Mouse (Mus musculus) limb, embryonic 12.5 days (tissue): ENCODE measurements at regions not wholly inside any gene's neighbourhood (a gene's known extent, or its start where the extent isn't known, plus 50 kb on each side); places are given as distances from the start of the nearest gene placed in this dataset.
"Not testable (repeated sequence)": the region's sequence is repeated elsewhere in the genome, so short reads cannot be mapped to it uniquely, and the experiment has no call there.

ENCODE experiments used
- ATAC-seq: fragments of 200-750 bp; cut with Nextera tagmentation; 2 replicates; pipeline ENCODE4 v1.8.0; 2017; ENCODE audit warnings: low read depth, moderate TSS enrichment; ENCODE audit not compliant: insufficient number of reproducible peaks, insufficient read depth, low FRiP score, low TSS enrichment
- H3K27ac ChIP-seq: fragments of 300-500 bp; sonication (generic); 2 replicates; pipeline ENCODE4 v1.5.1; 2016; ENCODE audit warnings: mild to moderate bottlenecking, moderate library complexity
- H3K27me3 ChIP-seq: fragments of 300-500 bp; sonication (generic); 2 replicates; pipeline ENCODE4 v1.6.1; 2016; ENCODE audit warnings: mild to moderate bottlenecking, moderate library complexity
- H3K36me3 ChIP-seq: fragments of 300-500 bp; sonication (generic); 2 replicates; pipeline ENCODE4 v1.6.1; 2016; ENCODE audit warnings: mild to moderate bottlenecking, moderate library complexity
- H3K4me1 ChIP-seq: fragments of 300-500 bp; sonication (generic); replicated peaks from 2 replicates; pipeline ENCODE4 v1.6.1; 2016
- H3K4me2 ChIP-seq: fragments of 300-500 bp; sonication (generic); 2 replicates; pipeline ENCODE4 v1.6.1; 2016; ENCODE audit warnings: mild to moderate bottlenecking, moderate library complexity
- H3K4me3 ChIP-seq: fragments of 300-500 bp; sonication (generic); replicated peaks from 2 replicates; pipeline ENCODE4 v1.5.1; 2016; ENCODE audit warnings: mild to moderate bottlenecking
- H3K9ac ChIP-seq: fragments of 300-500 bp; sonication (generic); replicated peaks from 2 replicates; pipeline ENCODE4 v1.6.1; 2016; ENCODE audit warnings: mild to moderate bottlenecking, moderate library complexity
- H3K9me3 ChIP-seq: fragments of 300-500 bp; sonication (generic); 2 replicates; pipeline ENCODE4 v1.6.1; 2016; ENCODE audit warnings: mild to moderate bottlenecking, moderate library complexity
- WGBS: fragments of 180-500 bp; shearing (Covaris S2); methylation state at CpG from one replicate; pipeline ENCODE4 v1.1.7; 2016; 5-methylcytosine and 5-hydroxymethylcytosine counted together

GRCm38 (mm10) chr16:51041311-51041710, 450.4 kb upstream of the Ccdc54 start:
- ATAC-seq, result no peak
- WGBS, result 87% methylated on average over 4 of the region's 4 CpGs

GRCm38 (mm10) chr16:51002876-51003275, 411.9 kb upstream of the Ccdc54 start:
- Histone ChIP-seq H3K9me3 (no peaks in the 10 kb centered on the region), H3K36me3 (no peaks in the 10 kb centered on the region), H3K4me2 (no peak overlapping the region), H3K4me1 (no peaks in the 10 kb centered on the region), H3K27me3 (no peaks in the 10 kb centered on the region), H3K27ac (no peak overlapping the region), H3K4me3 (no peak overlapping the region), H3K9ac (no peak overlapping the region)
- no peak for ATAC-seq

More at GRCm38 (mm10) chr16:51041311-51041710, 450.4 kb upstream of the Ccdc54 start:
- Histone ChIP-seq H3K27ac (no peak overlapping the region), H3K9ac (no peak overlapping the region), H3K36me3 (no peaks in the 10 kb centered on the region), H3K27me3 (no peaks in the 10 kb centered on the region), H3K9me3 (no peaks in the 10 kb centered on the region), H3K4me1 (peaks cover 3% of the 10 kb centered on the region), H3K4me3 (no peak overlapping the region), H3K4me2 (no peak overlapping the region)

DNA sequence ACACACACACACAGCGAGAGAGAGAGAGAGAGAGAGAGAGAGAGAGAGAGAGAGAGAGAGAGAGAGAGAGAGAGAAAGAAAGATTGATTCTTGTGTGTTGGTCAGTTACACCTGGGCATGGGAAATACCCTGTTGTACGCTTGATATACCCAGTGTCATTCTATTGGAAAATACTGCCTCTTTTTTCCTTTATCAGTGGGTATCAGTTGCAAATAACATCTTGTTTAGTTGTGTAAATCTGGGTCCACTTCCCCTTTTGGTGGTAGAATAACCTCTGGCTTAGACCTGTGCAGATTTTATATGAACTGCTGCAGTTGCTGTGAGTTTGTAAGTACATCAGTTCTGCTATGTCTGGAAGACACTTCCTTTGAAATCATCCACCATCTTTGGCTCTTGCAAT, 373.4 kb upstream of the Ccdc54 start:
- H3K9ac ChIP-seq, result no peak overlapping the region
- H3K4me2 ChIP-seq, result no peak overlapping the region
- H3K27ac ChIP-seq, result no peak overlapping the region
- WGBS, result 91% methylated on average over 2 of the region's 2 CpGs
- H3K9me3 ChIP-seq, result no peaks in the 10 kb centered on the region
- H3K4me3 ChIP-seq, result no peak overlapping the region
- H3K36me3 ChIP-seq, result no peaks in the 10 kb centered on the region
- no peak for ATAC-seq
- no peaks in the 10 kb centered on the region for H3K4me1 ChIP-seq
- H3K27me3 ChIP-seq, result no peaks in the 10 kb centered on the region

GRCm38 (mm10) chr16:50944091-50944490, 353.1 kb upstream of the Ccdc54 start:
- H3K9ac ChIP-seq, result no peak overlapping the region
- H3K4me2 ChIP-seq, result no peak overlapping the region
- no peaks in the 10 kb centered on the region for H3K27me3 ChIP-seq
- no peaks in the 10 kb centered on the region for H3K36me3 ChIP-seq
- no peak for ATAC-seq
- H3K9me3 ChIP-seq, result no peaks in the 10 kb centered on the region
- WGBS, result 81% methylated on average over 4 of the region's 4 CpGs
- no peak overlapping the region for H3K27ac ChIP-seq
- H3K4me3 ChIP-seq, result no peak overlapping the region
- no peaks in the 10 kb centered on the region for H3K4me1 ChIP-seq

- H3K9ac ChIP-seq, H3K27ac ChIP-seq, ATAC-seq, H3K4me3 ChIP-seq, H3K4me1 ChIP-seq, H3K4me2 ChIP-seq, H3K27me3 ChIP-seq, H3K36me3 ChIP-seq, H3K9me3 ChIP-seq: not testable (repeated sequence)
- 91% methylated on average over 6 of the region's 6 CpGs for WGBS
Measured at GRCm38 (mm10) chr16:50943581-50943980, 352.6 kb upstream of the Ccdc54 start.

GRCm38 (mm10) chr16:50942291-50942690, 351.3 kb upstream of the Ccdc54 start:
- no peak overlapping the region for H3K27ac ChIP-seq
- H3K9ac ChIP-seq, result no peak overlapping the region
- H3K4me1 ChIP-seq, result no peaks in the 10 kb centered on the region
- no peak overlapping the region for H3K4me2 ChIP-seq
- H3K4me3 ChIP-seq, result no peak overlapping the region
- H3K36me3 ChIP-seq, result no peaks in the 10 kb centered on the region
- no peaks in the 10 kb centered on the region for H3K9me3 ChIP-seq
- ATAC-seq, result no peak
- H3K27me3 ChIP-seq, result no peaks in the 10 kb centered on the region

GRCm38 (mm10) chr16:50939316-50939715, 348.4 kb upstream of the Ccdc54 start:
- Histone ChIP-seq H3K9ac (no peak overlapping the region), H3K27ac (no peak overlapping the region), H3K4me3 (no peak overlapping the region), H3K36me3 (no peaks in the 10 kb centered on the region), H3K27me3 (no peaks in the 10 kb centered on the region), H3K4me1 (no peaks in the 10 kb centered on the region), H3K4me2 (no peak overlapping the region), H3K9me3 (no peaks in the 10 kb centered on the region)
- no peak for ATAC-seq
- 30% methylated on average over 6 of the region's 6 CpGs for WGBS

- WGBS, result 46% methylated on average over 2 of the region's 2 CpGs
- no peak overlapping the region for H3K27ac ChIP-seq
- H3K9ac ChIP-seq, result no peak overlapping the region
- no peak for ATAC-seq
- H3K4me3 ChIP-seq, result no peak overlapping the region
- no peaks in the 10 kb centered on the region for H3K36me3 ChIP-seq
- no peak overlapping the region for H3K4me2 ChIP-seq
- no peaks in the 10 kb centered on the region for H3K4me1 ChIP-seq
- H3K9me3 ChIP-seq, result no peaks in the 10 kb centered on the region
- no peaks in the 10 kb centered on the region for H3K27me3 ChIP-seq
Measured at GRCm38 (mm10) chr16:50907732-50908131, 316.8 kb upstream of the Ccdc54 start.

DNA sequence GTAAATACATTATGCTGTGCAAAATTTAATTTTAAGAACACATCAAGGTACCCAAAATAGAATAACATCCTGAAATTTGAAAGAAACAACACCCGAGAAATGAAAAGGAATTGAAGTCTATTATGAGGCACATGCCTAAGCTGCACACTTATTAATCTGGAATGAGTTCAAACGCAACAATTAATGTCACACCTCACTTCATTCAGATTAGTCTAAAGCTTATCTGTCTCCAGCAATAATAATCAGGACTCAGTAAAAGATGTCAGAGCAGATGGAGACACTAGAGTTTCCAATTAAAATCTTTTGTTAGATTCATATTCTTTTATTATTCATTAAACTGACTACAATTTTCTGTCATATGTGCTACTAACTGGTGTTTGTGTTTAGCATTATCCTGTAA, 308.2 kb upstream of the Ccdc54 start:
- WGBS, result 88% methylated on average over 2 of the region's 2 CpGs
- ATAC-seq, result no peak
- H3K9me3 ChIP-seq, result no peaks in the 10 kb centered on the region
- H3K27ac ChIP-seq, result no peak overlapping the region
- no peak overlapping the region for H3K4me3 ChIP-seq
- H3K27me3 ChIP-seq, result no peaks in the 10 kb centered on the region
- no peak overlapping the region for H3K4me2 ChIP-seq
- H3K36me3 ChIP-seq, result no peaks in the 10 kb centered on the region
- H3K9ac ChIP-seq, result no peak overlapping the region
- H3K4me1 ChIP-seq, result no peaks in the 10 kb centered on the region

GRCm38 (mm10) chr16:50877926-50878325, 287.0 kb upstream of the Ccdc54 start:
- 65% methylated on average over 3 of the region's 3 CpGs for WGBS
- no peak overlapping the region for H3K27ac ChIP-seq
- no peak overlapping the region for H3K9ac ChIP-seq
- no peaks in the 10 kb centered on the region for H3K36me3 ChIP-seq
- H3K4me1 ChIP-seq, result no peaks in the 10 kb centered on the region
- ATAC-seq, result no peak
- no peaks in the 10 kb centered on the region for H3K27me3 ChIP-seq
- no peak overlapping the region for H3K4me3 ChIP-seq
- H3K4me2 ChIP-seq, result no peak overlapping the region
- no peaks in the 10 kb centered on the region for H3K9me3 ChIP-seq

DNA sequence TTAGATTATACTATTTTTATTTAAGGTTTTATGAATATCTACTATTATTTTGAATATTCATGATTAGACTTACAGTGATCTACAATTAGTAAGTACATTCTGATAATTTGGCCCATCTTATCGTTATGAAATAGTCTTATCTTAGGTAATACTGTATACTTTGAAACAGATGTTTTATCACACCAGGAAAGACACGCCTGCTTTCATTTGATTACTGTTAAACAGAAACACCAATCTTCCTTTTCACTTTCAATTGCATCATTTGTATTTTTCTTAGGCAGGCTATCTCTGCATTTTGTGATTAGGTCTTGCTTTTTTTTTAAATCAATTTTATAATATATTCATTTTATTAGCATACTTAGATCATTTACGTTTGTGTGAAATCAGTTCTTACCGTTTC, 280.4 kb upstream of the Ccdc54 start:
- ATAC-seq, result no peak
- Histone ChIP-seq H3K9me3 (no peaks in the 10 kb centered on the region), H3K4me1 (no peaks in the 10 kb centered on the region), H3K4me2 (no peak overlapping the region), H3K36me3 (no peaks in the 10 kb centered on the region), H3K27me3 (no peaks in the 10 kb centered on the region), H3K9ac (no peak overlapping the region), H3K4me3 (no peak overlapping the region), H3K27ac (no peak overlapping the region)
- 92% methylated on average over 4 of the region's 4 CpGs for WGBS

- Histone ChIP-seq H3K4me2 (no peak overlapping the region), H3K36me3 (no peaks in the 10 kb centered on the region), H3K27ac (no peak overlapping the region), H3K27me3 (no peaks in the 10 kb centered on the region), H3K4me3 (no peak overlapping the region), H3K9ac (no peak overlapping the region), H3K9me3 (no peaks in the 10 kb centered on the region), H3K4me1 (no peaks in the 10 kb centered on the region)
- ATAC-seq, result no peak
- 72% methylated on average over 5 of the region's 5 CpGs for WGBS
Measured at GRCm38 (mm10) chr16:50863565-50863964, 272.6 kb upstream of the Ccdc54 start.
